15 mouse cellular contexts compared by ENCODE assay signal in genomic region chr14:118080606-118081005, GRCm38 (mm10). TPM values are rescaled to one million over a fixed set of nuclear protein-coding genes. Genes with fewer than 3 reads are reported as not detected.
DNase-seq lines count a peak whose midpoint lies in the region; ATAC-seq and TF ChIP-seq lines count a peak whose summit lies in the region.
"Had no signal": no experiment of that assay in that cellular context is flagged by ENCODE, and none has a peak within 500 bp of the region (broad histone marks: within the 10 kb centered on the region; RNA-seq: fewer than 3 reads in every experiment).

No protein-coding gene starts in this region.

- TF ChIP-seq EP300 in heart, adult 2 months (IDR thresholded peaks at IDR 0.05; ENCODE audit: insufficient read depth, low read depth, low read length): no peak

- no peak for ATAC-seq in kidney, postnatal 0 days (replicated peaks; ENCODE audit: low FRiP score, low read depth)
- no peak for ATAC-seq in neural tube, embryonic 12.5 days (ENCODE audit: low FRiP score, low read depth)
- no peak for ATAC-seq in monocyte, adult 5-6 weeks (replicated peaks; ENCODE audit: insufficient number of reproducible peaks, low FRiP score, low TSS enrichment, poor library complexity, severe bottlenecking)
- ATAC-seq: activated CD4-positive, CD25-positive, alpha-beta regulatory T cell, adult 4 months had no signal

- intact Hi-C loops in heart, adult 2 months (cut with DNase I): no loop called here

- no peak for TF ChIP-seq CTCF in heart, adult 2 months (IDR thresholded peaks at IDR 0.05)
- no peak for TF ChIP-seq CTCF in kidney, postnatal 0 days (IDR thresholded peaks at IDR 0.05; ENCODE audit: low read depth)

- WGBS in heart, adult 2 months: 43% methylated on average over 11 of the region's 11 CpGs
- WGBS in kidney, postnatal 0 days: 39% methylated on average over 11 of the region's 11 CpGs
- WGBS in neural tube, embryonic 12.5 days: 32% methylated on average over 11 of the region's 11 CpGs

- no peak overlapping the region for H3K27ac ChIP-seq in heart, adult 2 months
- H3K27ac ChIP-seq in kidney, postnatal 0 days: no peak overlapping the region
- H3K27ac ChIP-seq in neural tube, embryonic 12.5 days: no peak overlapping the region
- H3K27ac ChIP-seq: macrophage had no signal

- no peaks in the 10 kb centered on the region for H3K36me3 ChIP-seq in heart, adult 2 months (ENCODE audit: control insufficient read depth, insufficient read depth, low read length)
- no peaks in the 10 kb centered on the region for H3K36me3 ChIP-seq in kidney, postnatal 0 days (ENCODE audit: insufficient read depth, low read length)
- H3K36me3 ChIP-seq in neural tube, embryonic 12.5 days: no peaks in the 10 kb centered on the region

- no peak for DNase-seq in heart, adult 2 months
- DNase-seq in heart, adult 11 months: no peak
- DNase-seq in kidney, postnatal 0 days (ENCODE audit: low spot score): peak; percentile 32
- DNase-seq in kidney, postnatal 14 days: no peak
- DNase-seq in embryo, embryonic 11 days: peak; percentile 42
- no peak for DNase-seq in adrenal gland, adult 8-10 months
- DNase-seq: cerebellum, adult 9-10 months; right cerebral cortex, adult 18-20 months; thymus, postnatal 25 days had no signal

- H3K4me2 ChIP-seq in kidney, postnatal 0 days (ENCODE audit: low read length): peak overlapping the region; percentile 21; the same call in 1 of the 2 replicates
- H3K4me2 ChIP-seq in neural tube, embryonic 12.5 days (replicated peaks): peak overlapping the region; percentile 26; the same call in 1 of the 2 replicates
- H3K4me2 ChIP-seq: liver, embryonic 11.5 days had no signal

- no peaks in the 10 kb centered on the region for H3K4me1 ChIP-seq in heart, adult 2 months (ENCODE audit: control insufficient read depth, insufficient read depth, low read length)
- no peaks in the 10 kb centered on the region for H3K4me1 ChIP-seq in kidney, postnatal 0 days (replicated peaks; ENCODE audit: insufficient read depth, low read length)
- no peaks in the 10 kb centered on the region for H3K4me1 ChIP-seq in neural tube, embryonic 12.5 days

- no peaks in the 10 kb centered on the region for H3K9me3 ChIP-seq in kidney, postnatal 0 days (replicated peaks; ENCODE audit: low read length)
- no peaks in the 10 kb centered on the region for H3K9me3 ChIP-seq in neural tube, embryonic 12.5 days

- no peaks in the 10 kb centered on the region for H3K79me2 ChIP-seq in heart, adult 2 months (replicated peaks; ENCODE audit: control insufficient read depth, insufficient read depth, low read length)

- H3K4me3 ChIP-seq in heart, adult 2 months: 0 out of 2 replicates have a peak overlapping the region, but pooled peaks have one; percentile 2
- no peak overlapping the region for H3K4me3 ChIP-seq in kidney, postnatal 0 days (replicated peaks; ENCODE audit: low read depth, low read length)
- no peak overlapping the region for H3K4me3 ChIP-seq in neural tube, embryonic 12.5 days
- H3K4me3 ChIP-seq: myocyte had no signal

- no peak for TF ChIP-seq POLR2A in heart, adult 2 months (IDR thresholded peaks at IDR 0.05; ENCODE audit: insufficient read depth, low read depth, low read length)

- no peak overlapping the region for H3K9ac ChIP-seq in heart, adult 2 months (ENCODE audit: low read depth, low read length)
- H3K9ac ChIP-seq in kidney, postnatal 0 days (ENCODE audit: low read depth, low read length): no peak overlapping the region
- H3K9ac ChIP-seq in neural tube, embryonic 12.5 days: no peak overlapping the region

- no peaks in the 10 kb centered on the region for H3K27me3 ChIP-seq in heart, adult 2 months (ENCODE audit: control insufficient read depth, insufficient read depth, low read length)
- no peaks in the 10 kb centered on the region for H3K27me3 ChIP-seq in kidney, postnatal 0 days (ENCODE audit: insufficient read depth, low read length)
- H3K27me3 ChIP-seq in neural tube, embryonic 12.5 days (replicated peaks): no peaks in the 10 kb centered on the region

RNA-seq across cellular contexts. Expression of gene Dct, which starts 28.6 kb away (rescaled TPM):
- total RNA-seq in heart, adult 2 months (2021): 1 to 10 TPM; 2.5 to 5.1 TPM
- polyA plus RNA-seq in heart, adult 2 months (2012; rRNA removed): 2.1 and 3.6 TPM in 2 replicates
- 0.37 and 0.45 TPM in 2 replicates for polyA plus RNA-seq in kidney, postnatal 0 days (2015; fragmentation: Nextera tagmentation; extraction: Ambion mirVana)
- polyA plus RNA-seq in neural tube, embryonic 12.5 days (2016; fragmentation: Nextera tagmentation; extraction: Ambion mirVana): 2.8 and 3.9 TPM in 2 replicates
- not detected in 3 replicates for total RNA-seq in monocyte, adult 5-6 weeks (2017)
- total RNA-seq in adrenal gland, adult 8-10 months (2022): under 1 TPM in 1 of 4 experiments, not detected in 3; 0.35 TPM
- polyA plus RNA-seq: macrophage had no signal

RNA-seq across cellular contexts. Expression of gene Tgds, which starts 51.9 kb away (rescaled TPM):
- 10 to 100 TPM in 1 of 2 experiments, 1 to 10 TPM in 1; 8.7 to 10.3 TPM for total RNA-seq in heart, adult 2 months (2021)
- polyA plus RNA-seq in heart, adult 2 months (2012; rRNA removed): 6.4 and 11.4 TPM in 2 replicates
- 31.6 and 34.0 TPM in 2 replicates for polyA plus RNA-seq in kidney, postnatal 0 days (2015; fragmentation: Nextera tagmentation; extraction: Ambion mirVana)
- 26.3 and 27.8 TPM in 2 replicates for polyA plus RNA-seq in neural tube, embryonic 12.5 days (2016; fragmentation: Nextera tagmentation; extraction: Ambion mirVana)
- total RNA-seq in monocyte, adult 5-6 weeks (2017): 9.3 to 26.2 TPM (median 25.2 TPM) in 3 replicates
- total RNA-seq in adrenal gland, adult 8-10 months (2022): 10 to 100 TPM; 16.5 to 20.9 (median 17.0) TPM

RNA-seq across cellular contexts. Expression of gene Gpr180, which starts 56.4 kb away (rescaled TPM):
- total RNA-seq in heart, adult 2 months (2021): 10 to 100 TPM; 19.9 TPM
- 25.8 and 35.2 TPM in 2 replicates for polyA plus RNA-seq in heart, adult 2 months (2012; rRNA removed)
- 51.1 and 52.8 TPM in 2 replicates for polyA plus RNA-seq in kidney, postnatal 0 days (2015; fragmentation: Nextera tagmentation; extraction: Ambion mirVana)
- polyA plus RNA-seq in neural tube, embryonic 12.5 days (2016; fragmentation: Nextera tagmentation; extraction: Ambion mirVana): 38.9 and 39.0 TPM in 2 replicates
- total RNA-seq in monocyte, adult 5-6 weeks (2017): 9.7 to 15.5 TPM (median 11.2 TPM) in 3 replicates
- 10 to 100 TPM; 29.0 to 32.3 (median 31.5) TPM for total RNA-seq in adrenal gland, adult 8-10 months (2022)

Comparison
In these comparisons a context has a peak if more than half of its experiments do, and no peak if none do; other contexts are left out.
1. DNase-seq: peak in kidney, postnatal 0 days (single experiment) and embryo, embryonic 11 days (single experiment); none in heart, adult 2 months (0 of 2), heart, adult 11 months (single experiment), kidney, postnatal 14 days (single experiment) and adrenal gland, adult 8-10 months (single experiment).